Mouse (Mus musculus): Measurements from ENCODE around the gene Frmpd3.
"Not testable (repeated sequence)": the region's sequence is repeated elsewhere in the genome, so short reads cannot be mapped to it uniquely, and the experiment has no call there.

Frmpd3 gene

GRCm38 (mm10) chrX:140341656-140342392, at the start of gene Frmpd3:
Gene Frmpd3 (plus strand): TSS chrX:140342263.
- no peak for ATAC-seq (ENCODE audit: insufficient number of reproducible peaks, low FRiP score, low TSS enrichment)

GRCm38 (mm10) chrX:140303731-140304130, 38.3 kb upstream of the Frmpd3 start:
- no peak for ATAC-seq (ENCODE audit: insufficient number of reproducible peaks, low FRiP score, low TSS enrichment)

DNA sequence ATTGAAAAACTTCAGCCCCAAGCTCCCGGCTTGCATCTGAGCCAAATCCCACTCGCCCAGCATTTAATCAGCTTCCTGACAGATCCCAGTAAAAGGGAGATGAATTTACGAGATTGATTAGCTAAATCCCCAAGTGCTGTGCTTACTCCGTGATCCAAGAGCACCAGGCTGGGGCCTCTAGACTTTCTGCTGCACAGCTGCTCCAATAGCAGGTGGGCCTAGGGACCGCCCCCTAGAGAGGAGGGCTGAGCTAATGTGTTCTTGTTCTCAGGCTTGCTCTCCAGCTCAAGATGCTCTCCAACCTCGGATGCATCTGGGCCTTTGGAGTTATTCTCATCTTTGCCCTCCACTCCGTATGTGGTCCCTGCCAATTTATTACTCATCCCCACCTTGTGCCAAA, 36.4 kb upstream of the Frmpd3 start:
- no peak for ATAC-seq (ENCODE audit: insufficient number of reproducible peaks, low FRiP score, low TSS enrichment)

DNA sequence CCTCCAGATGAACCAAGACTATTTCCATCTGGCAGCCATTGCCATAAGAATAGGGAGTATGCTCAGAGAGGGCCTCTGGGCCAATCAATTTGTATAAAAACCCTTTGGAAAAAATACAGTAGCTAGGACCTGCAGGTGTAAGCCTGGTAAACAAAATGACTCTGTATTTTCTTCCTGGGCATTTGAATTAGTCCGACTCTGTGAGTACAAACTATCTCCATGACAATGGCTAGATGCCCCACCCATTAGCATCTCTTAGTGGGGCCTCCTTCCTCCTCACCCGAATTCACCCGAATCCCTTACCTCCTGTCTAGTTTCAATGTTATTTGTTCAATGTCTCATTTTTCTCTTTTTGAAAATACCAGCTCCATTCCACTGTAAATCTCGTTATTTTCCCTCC, 24.1 kb upstream of the Frmpd3 start:
- no peak for ATAC-seq (ENCODE audit: insufficient number of reproducible peaks, low FRiP score, low TSS enrichment)

DNA sequence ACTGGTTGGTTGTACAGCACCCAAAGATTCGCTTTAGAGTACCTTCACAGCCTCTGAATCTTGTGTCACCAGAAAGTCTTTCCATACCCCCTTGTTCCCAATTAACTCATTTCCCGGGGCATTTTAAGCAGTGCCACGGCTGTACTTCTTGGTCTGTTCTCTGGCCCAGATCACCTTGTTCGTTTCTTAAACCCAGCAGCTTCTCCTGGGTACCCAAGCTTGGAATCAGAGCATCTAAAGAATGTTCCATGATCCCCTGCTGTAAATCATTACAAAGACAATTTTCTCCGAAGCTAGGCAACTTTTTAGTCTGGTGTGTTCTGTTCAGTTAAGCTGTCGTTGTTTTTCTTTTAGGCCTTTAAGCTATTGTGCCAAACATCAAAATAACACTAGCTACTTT, 22.9 kb upstream of the Frmpd3 start:
- ATAC-seq (ENCODE audit: insufficient number of reproducible peaks, low FRiP score, low TSS enrichment) = no peak

DNA sequence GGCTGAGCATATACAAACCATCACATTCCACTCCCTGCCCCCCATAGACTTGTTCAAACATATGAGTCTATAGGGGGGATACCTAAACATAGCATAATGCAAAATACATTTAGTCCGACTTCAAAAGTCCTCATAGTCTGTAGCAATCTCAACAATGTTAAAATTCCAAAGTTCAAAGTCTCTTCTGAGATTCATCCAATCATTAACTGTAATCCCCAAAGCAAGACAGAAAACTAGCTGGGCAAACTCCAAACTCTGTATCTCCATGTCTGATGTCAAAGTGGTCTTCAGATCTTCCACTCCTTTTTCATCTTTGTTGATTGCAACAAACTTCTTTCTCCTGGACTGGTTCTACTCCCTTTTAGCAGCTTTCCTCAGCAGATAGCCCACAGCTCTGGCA, 21.4 kb upstream of the Frmpd3 start:
- not testable (repeated sequence) for ATAC-seq (ENCODE audit: insufficient number of reproducible peaks, low FRiP score, low TSS enrichment)

GRCm38 (mm10) chrX:140342393-140343163, 515 bp downstream of the Frmpd3 start:
- no peak for ATAC-seq (ENCODE audit: insufficient number of reproducible peaks, low FRiP score, low TSS enrichment)

DNA sequence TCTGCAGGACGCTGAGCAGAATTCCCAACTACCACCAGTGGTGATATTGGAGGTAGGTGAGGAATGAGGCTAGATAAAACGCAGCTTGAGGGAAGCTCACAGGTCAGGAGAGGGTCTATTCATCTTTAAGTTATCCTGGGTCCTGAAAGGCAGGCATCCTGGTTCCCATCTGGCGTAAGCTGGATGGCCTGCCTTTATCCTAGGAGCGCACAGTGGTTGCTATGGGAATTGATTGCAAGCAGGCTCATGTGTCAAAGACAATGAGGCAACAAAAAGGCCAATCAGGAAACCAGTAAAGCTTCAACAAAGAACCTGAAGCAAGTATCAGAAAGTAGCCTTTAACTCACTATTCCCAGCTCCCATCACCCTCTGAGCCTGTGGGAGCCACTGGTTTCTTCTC, 33.6 kb downstream of the Frmpd3 start:
- ATAC-seq (ENCODE audit: insufficient number of reproducible peaks, low FRiP score, low TSS enrichment) = no peak

GRCm38 (mm10) chrX:140399986-140400385, 57.9 kb downstream of the Frmpd3 start:
- no peak for ATAC-seq (ENCODE audit: insufficient number of reproducible peaks, low FRiP score, low TSS enrichment)

- no peak for ATAC-seq (ENCODE audit: insufficient number of reproducible peaks, low FRiP score, low TSS enrichment)
Observed at GRCm38 (mm10) chrX:140402904-140403303, 60.8 kb downstream of the Frmpd3 start.

GRCm38 (mm10) chrX:140406079-140406478, 64.0 kb downstream of the Frmpd3 start:
- ATAC-seq (ENCODE audit: insufficient number of reproducible peaks, low FRiP score, low TSS enrichment) = no peak

DNA sequence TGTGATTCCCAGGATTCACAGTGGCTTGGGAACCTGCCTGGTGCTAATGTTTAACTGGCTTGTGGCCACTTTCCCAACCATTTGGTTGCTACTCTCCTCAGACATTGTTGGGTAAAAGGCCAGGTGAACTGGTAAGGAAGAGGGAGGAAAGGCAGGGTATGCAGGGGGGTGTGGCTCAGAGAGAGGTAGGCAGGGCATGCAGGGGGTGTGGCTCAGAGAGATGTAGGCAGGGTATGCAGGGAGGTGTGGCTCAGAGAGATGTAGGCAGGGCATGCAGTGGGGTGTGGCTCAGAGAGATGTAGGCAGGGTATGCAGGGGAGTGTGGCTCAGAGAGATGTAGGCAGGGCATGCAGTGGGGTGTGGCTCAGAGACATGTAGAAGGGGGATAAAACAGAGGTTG, 64.4 kb downstream of the Frmpd3 start:
- ATAC-seq (ENCODE audit: insufficient number of reproducible peaks, low FRiP score, low TSS enrichment) = no peak

DNA sequence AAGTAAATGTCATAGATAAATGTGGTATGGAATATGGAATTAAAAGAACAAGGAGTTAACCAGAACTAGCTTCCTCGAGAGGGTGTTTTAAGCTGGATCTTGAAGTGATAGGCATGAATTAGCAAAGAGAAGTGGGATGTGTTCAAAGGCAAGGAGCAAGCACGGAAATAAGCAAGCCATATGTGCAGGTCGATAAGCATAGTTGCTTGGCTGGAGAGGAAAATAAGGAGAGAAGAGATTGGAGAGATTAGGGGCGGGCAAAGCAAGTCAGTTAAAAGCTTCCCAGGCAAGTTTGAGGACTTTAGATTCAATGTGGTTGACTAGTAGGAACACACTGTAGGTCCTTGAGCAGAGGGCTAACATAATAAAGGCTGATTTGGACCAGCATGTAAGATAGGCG, 65.5 kb downstream of the Frmpd3 start:
- no peak for ATAC-seq (ENCODE audit: insufficient number of reproducible peaks, low FRiP score, low TSS enrichment)

DNA sequence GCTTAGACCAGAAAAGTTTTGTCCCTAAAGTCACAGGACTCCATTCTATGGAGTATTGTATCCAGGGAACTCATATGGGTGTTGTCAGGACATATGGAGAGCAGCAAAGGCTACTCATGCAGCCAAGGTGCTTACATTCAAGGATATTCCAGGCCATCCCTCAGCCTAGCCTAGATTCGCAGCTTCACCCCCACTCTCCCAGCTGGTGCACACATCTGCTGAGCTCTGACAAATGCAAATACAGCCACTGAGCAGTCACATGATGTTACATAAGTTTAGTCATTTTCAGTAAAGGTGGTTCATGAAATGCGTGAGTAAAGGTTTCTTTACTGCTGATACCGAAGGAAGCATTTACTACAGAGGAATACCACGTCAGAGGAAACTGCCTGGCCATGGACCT, 76.4 kb downstream of the Frmpd3 start:
- ATAC-seq (ENCODE audit: insufficient number of reproducible peaks, low FRiP score, low TSS enrichment) = no peak

GRCm38 (mm10) chrX:140427124-140427523, 85.1 kb downstream of the Frmpd3 start:
- ATAC-seq (ENCODE audit: insufficient number of reproducible peaks, low FRiP score, low TSS enrichment) = no peak

GRCm38 (mm10) chrX:140428252-140428651, 86.2 kb downstream of the Frmpd3 start:
- no peak for ATAC-seq (ENCODE audit: insufficient number of reproducible peaks, low FRiP score, low TSS enrichment)

DNA sequence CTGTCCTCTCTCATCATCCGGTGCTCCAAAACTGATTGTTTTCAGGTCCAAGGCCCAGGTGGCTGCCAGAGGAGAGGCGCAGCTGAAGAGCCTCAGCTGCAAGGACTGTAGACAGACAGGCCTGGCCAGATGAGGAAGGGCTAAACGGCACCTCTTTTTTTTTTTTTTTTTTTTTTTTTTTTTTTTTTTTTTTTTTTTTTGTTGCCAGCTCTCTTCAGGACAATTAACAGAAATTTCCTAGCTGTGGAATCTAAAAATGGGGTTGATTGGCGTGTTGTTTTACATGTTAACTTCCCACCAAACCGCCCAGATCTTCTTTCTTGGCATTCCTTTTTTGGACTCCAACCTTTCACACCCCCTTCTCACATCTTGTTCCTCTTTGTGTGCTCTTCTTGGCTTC, 87.9 kb downstream of the Frmpd3 start:
- no peak for ATAC-seq (ENCODE audit: insufficient number of reproducible peaks, low FRiP score, low TSS enrichment)

GRCm38 (mm10) chrX:140430506-140430905, 88.4 kb downstream of the Frmpd3 start:
- ATAC-seq (ENCODE audit: insufficient number of reproducible peaks, low FRiP score, low TSS enrichment) = peak; percentile 71

GRCm38 (mm10) chrX:140431981-140432380, 89.9 kb downstream of the Frmpd3 start:
- ATAC-seq (ENCODE audit: insufficient number of reproducible peaks, low FRiP score, low TSS enrichment) = no peak

GRCm38 (mm10) chrX:140432786-140433185, 90.7 kb downstream of the Frmpd3 start:
- ATAC-seq (ENCODE audit: insufficient number of reproducible peaks, low FRiP score, low TSS enrichment) = no peak

- ATAC-seq (ENCODE audit: insufficient number of reproducible peaks, low FRiP score, low TSS enrichment) = no peak
Observed at GRCm38 (mm10) chrX:140437906-140438305, 95.8 kb downstream of the Frmpd3 start.

DNA sequence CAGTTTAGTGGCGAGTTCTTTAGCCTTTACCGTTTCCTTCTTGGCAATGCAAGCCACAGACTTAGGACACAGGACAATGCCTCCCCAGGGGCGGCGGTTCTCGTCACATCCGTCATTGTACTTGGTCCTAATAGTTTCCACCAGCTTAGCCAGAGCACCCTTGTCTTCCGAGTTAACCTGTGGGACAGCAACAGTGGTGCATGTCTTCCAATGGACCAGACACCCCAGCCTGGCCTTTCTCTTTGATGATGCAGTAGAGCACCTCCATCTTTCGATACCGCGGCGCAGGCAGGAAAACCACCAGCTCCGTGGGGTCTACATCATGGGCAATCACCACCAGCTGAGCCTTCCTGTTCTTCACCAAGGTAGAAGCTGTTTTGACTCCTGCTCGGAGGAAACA, 103.5 kb downstream of the Frmpd3 start:
- no peak for ATAC-seq (ENCODE audit: insufficient number of reproducible peaks, low FRiP score, low TSS enrichment)
